9 mouse cellular contexts compared by ENCODE assay signal in the genomic region with DNA sequence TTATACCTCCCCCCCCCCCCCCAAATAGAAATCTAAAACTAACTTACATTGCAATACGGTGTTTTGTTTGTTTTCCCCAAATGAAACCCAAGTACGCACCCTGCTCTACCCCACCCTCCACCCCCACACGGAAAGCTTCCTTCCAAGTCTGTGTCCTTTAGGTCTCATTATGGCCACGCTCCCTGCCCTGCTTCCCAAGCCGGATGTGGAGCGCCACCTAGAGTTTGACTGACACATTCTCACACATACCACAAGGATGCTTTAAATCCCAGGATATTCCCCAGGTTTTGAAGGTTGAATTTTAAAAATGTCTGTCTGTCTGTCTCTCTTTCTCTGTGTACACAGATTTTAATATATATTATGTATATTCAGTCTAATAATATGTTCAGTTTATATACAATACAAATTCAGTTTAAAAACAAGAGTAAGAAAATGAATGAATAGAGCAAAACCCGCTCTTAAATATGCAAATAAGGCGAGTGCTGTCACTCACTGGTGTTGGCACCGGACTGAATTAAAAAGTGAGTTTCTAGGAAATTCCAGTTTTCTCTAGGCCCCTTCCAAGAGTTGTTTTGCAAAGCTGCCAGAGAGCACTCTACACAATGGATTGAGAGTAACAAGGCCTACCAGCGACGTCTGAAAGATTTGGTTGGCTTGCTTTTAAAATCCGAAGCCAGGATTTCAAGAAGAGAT.
DNase-seq lines count a peak whose midpoint lies in the region; ATAC-seq and TF ChIP-seq lines count a peak whose summit lies in the region.
"Had no signal": no experiment of that assay in that cellular context is flagged by ENCODE, and none has a peak within 500 bp of the region (broad histone marks: within the 10 kb centered on the region; RNA-seq: fewer than 3 reads in every experiment).

No protein-coding gene starts in this region.

- H3K36me3 ChIP-seq in ES-Bruce4 (ENCODE audit: control insufficient read depth, insufficient read depth, low read length, poor library complexity, severe bottlenecking) = no peaks in the 10 kb centered on the region
- H3K36me3 ChIP-seq in kidney, embryonic 15.5 days = no peaks in the 10 kb centered on the region
- no peaks in the 10 kb centered on the region for H3K36me3 ChIP-seq in lung, postnatal 0 days (ENCODE audit: insufficient read depth, low read length)

- no peak overlapping the region for H3K27ac ChIP-seq in ES-Bruce4 (ENCODE audit: insufficient read depth, low read length)
- H3K27ac ChIP-seq in kidney, embryonic 15.5 days = no peak overlapping the region
- H3K27ac ChIP-seq in lung, postnatal 0 days (ENCODE audit: low read length) = no peak overlapping the region

- no peak overlapping the region for H3K9ac ChIP-seq in ES-Bruce4 (ENCODE audit: low read depth, poor library complexity, severe bottlenecking)
- no peak overlapping the region for H3K9ac ChIP-seq in kidney, embryonic 15.5 days
- no peak overlapping the region for H3K9ac ChIP-seq in lung, postnatal 0 days (replicated peaks; ENCODE audit: low read depth)

- H3K27me3 ChIP-seq in ES-Bruce4 (ENCODE audit: control insufficient read depth, insufficient read depth, low read length, poor library complexity, severe bottlenecking) = peaks cover 1% of the 10 kb centered on the region; the same call in 1 of the 2 replicates
- no peaks in the 10 kb centered on the region for H3K27me3 ChIP-seq in kidney, embryonic 15.5 days
- H3K27me3 ChIP-seq in lung, postnatal 0 days (replicated peaks; ENCODE audit: insufficient read depth, low read length) = no peaks in the 10 kb centered on the region
- H3K27me3 ChIP-seq: CH12.LX had no signal

- 62% methylated on average over 12 of the region's 12 CpGs for WGBS in kidney, embryonic 15.5 days
- WGBS in lung, postnatal 0 days = 57% methylated on average over 12 of the region's 12 CpGs

- H3K4me3 ChIP-seq in ES-Bruce4 (ENCODE audit: low read depth, low read length) = no peak overlapping the region
- H3K4me3 ChIP-seq in kidney, embryonic 15.5 days (replicated peaks) = no peak overlapping the region
- no peak overlapping the region for H3K4me3 ChIP-seq in lung, postnatal 0 days (ENCODE audit: low read depth, low read length)

- no peak overlapping the region for H3K4me2 ChIP-seq in kidney, embryonic 15.5 days
- H3K4me2 ChIP-seq in lung, postnatal 0 days (replicated peaks; ENCODE audit: low read depth, low read length) = no peak overlapping the region

- peak; percentile 74 for ATAC-seq in frontal cortex, adult (ENCODE audit: low TSS enrichment)
- ATAC-seq in kidney, embryonic 15.5 days (replicated peaks; ENCODE audit: low FRiP score) = peak; percentile 81; the same call in 1 of the 2 replicates
- peak; percentile 62 for ATAC-seq in lung, postnatal 0 days

- no peak for TF ChIP-seq POLR2A in ES-Bruce4 (IDR thresholded peaks at IDR 0.05; ENCODE audit: insufficient read depth, low read length)

- no peaks in the 10 kb centered on the region for H3K9me3 ChIP-seq in ES-Bruce4 (replicated peaks; ENCODE audit: control insufficient read depth, insufficient read depth, low read length, poor library complexity, severe bottlenecking)
- no peaks in the 10 kb centered on the region for H3K9me3 ChIP-seq in kidney, embryonic 15.5 days (replicated peaks)
- no peaks in the 10 kb centered on the region for H3K9me3 ChIP-seq in lung, postnatal 0 days (ENCODE audit: low read length)

- TF ChIP-seq CTCF in ES-Bruce4 (IDR thresholded peaks at IDR 0.05; ENCODE audit: low read depth, low read length) = peak; percentile 83
- TF ChIP-seq CTCF in lung, postnatal 0 days (IDR thresholded peaks at IDR 0.05) = peak; percentile 88

- no peaks in the 10 kb centered on the region for H3K4me1 ChIP-seq in ES-Bruce4 (ENCODE audit: control insufficient read depth, insufficient read depth, low read length)
- peaks cover 7% of the 10 kb centered on the region for H3K4me1 ChIP-seq in kidney, embryonic 15.5 days
- peaks cover 4% of the 10 kb centered on the region; the same call in 1 of the 2 replicates for H3K4me1 ChIP-seq in lung, postnatal 0 days (ENCODE audit: insufficient read depth, low read depth, low read length)

- 0 out of 2 replicates have a peak, but pooled peaks have one; percentile 12 for TF ChIP-seq EP300 in ES-Bruce4 (IDR thresholded peaks at IDR 0.05; ENCODE audit: insufficient read depth, low read depth, low read length)
- TF ChIP-seq EP300 in lung, postnatal 0 days (IDR thresholded peaks at IDR 0.05) = no peak

- no peak for DNase-seq in frontal cortex, postnatal 25 days (ENCODE audit: low spot score in 2 of 2)
- peak; percentile 29 for DNase-seq in cerebellum, adult 9-10 months
- peak; percentile 56 for DNase-seq in forelimb bud, embryonic 11.5 days (ENCODE audit: low read depth, low spot score)
- DNase-seq in lung, postnatal 0 days (ENCODE audit: low spot score) = peak; percentile 80
- DNase-seq in testis, postnatal 14 days (ENCODE audit: low spot score) = peak; percentile 20

Comparison
In these comparisons a context has a peak if more than half of its experiments do, and no peak if none do; other contexts are left out.
1. DNase-seq: peak in cerebellum, adult 9-10 months (single experiment), forelimb bud, embryonic 11.5 days (single experiment), lung, postnatal 0 days (single experiment) and testis, postnatal 14 days (single experiment); none in frontal cortex, postnatal 25 days (0 of 2).
2. Peak in every context shown above with its lines, with median percentiles within 50 percentile points of each other: ATAC-seq.